Mouse (Mus musculus): ENCODE results near the gene Bcl6b.

GRCm38 (mm10) chr11:70208778-70209388 lies 20.7 kb downstream of the Bcl6b start:
- TF ChIP-seq CTCF (IDR thresholded peaks at IDR 0.05; ENCODE audit: extremely low read depth, insufficient read depth, insufficient read length, insufficient replicate concordance) (no peak), POLR2A (IDR thresholded peaks at IDR 0.05; ENCODE audit: low read depth, low read length) (no peak)

Measured in spleen, adult 2 months (tissue).